Mouse (Mus musculus): ENCODE data around the gene Vasp. TPM values are rescaled to one million over a fixed set of nuclear protein-coding genes. Genes with fewer than 3 reads are reported as not detected.

Vasp gene
- polyA plus RNA-seq, 1 experiment: 13.4 TPM

Other genes starting within 250 kb of the Vasp start
- not detected in 2 replicates for gene Foxa3, start 248.3 kb downstream of the Vasp start, polyA plus RNA-seq (2012; ENCODE audit: insufficient read depth, insufficient read length, missing spikeins)
- 28.1 and 42.9 TPM in 2 replicates for gene Sympk, start 247.4 kb downstream of the Vasp start, polyA plus RNA-seq (2012; ENCODE audit: insufficient read depth, insufficient read length, missing spikeins)
- gene Rsph6a, start 217.1 kb downstream of the Vasp start, polyA plus RNA-seq (2012; ENCODE audit: insufficient read depth, insufficient read length, missing spikeins): not detected in 2 replicates
- 9.6 and 12.0 TPM in 2 replicates for gene Dmwd, start 195.6 kb downstream of the Vasp start, polyA plus RNA-seq (2012; ENCODE audit: insufficient read depth, insufficient read length, missing spikeins)
- gene Dmpk, start 188.0 kb downstream of the Vasp start, polyA plus RNA-seq (2012; ENCODE audit: insufficient read depth, insufficient read length, missing spikeins): 50.7 and 72.5 TPM in 2 replicates
- gene Six5, start 177.2 kb downstream of the Vasp start, polyA plus RNA-seq (2012; ENCODE audit: insufficient read depth, insufficient read length, missing spikeins): 6.2 and 7.1 TPM in 2 replicates
- not detected in 2 replicates for gene Gm4969, start 153.4 kb downstream of the Vasp start, polyA plus RNA-seq (2012; ENCODE audit: insufficient read depth, insufficient read length, missing spikeins)
- 1.7 and 3.3 TPM in 2 replicates for gene Fbxo46, start 152.0 kb downstream of the Vasp start, polyA plus RNA-seq (2012; ENCODE audit: insufficient read depth, insufficient read length, missing spikeins)
- 7.5 and 9.1 TPM in 2 replicates for gene Qpctl, start 122.5 kb downstream of the Vasp start, polyA plus RNA-seq (2012; ENCODE audit: insufficient read depth, insufficient read length, missing spikeins)
- gene Snrpd2, start 122.1 kb downstream of the Vasp start, polyA plus RNA-seq (2012; ENCODE audit: insufficient read depth, insufficient read length, missing spikeins): 30.3 and 42.2 TPM in 2 replicates
- gene Gipr, start 105.7 kb downstream of the Vasp start, polyA plus RNA-seq (2012; ENCODE audit: insufficient read depth, insufficient read length, missing spikeins): 0.44 TPM in 1 of 2 replicates, not detected in the other
- gene Eml2, start 95.4 kb downstream of the Vasp start, polyA plus RNA-seq (2012; ENCODE audit: insufficient read depth, insufficient read length, missing spikeins): 7.7 and 9.2 TPM in 2 replicates
- gene Gpr4, start 59.3 kb downstream of the Vasp start, polyA plus RNA-seq (2012; ENCODE audit: insufficient read depth, insufficient read length, missing spikeins): 3.8 and 4.7 TPM in 2 replicates
- 28.9 and 29.2 TPM in 2 replicates for gene Opa3, start 43.5 kb downstream of the Vasp start, polyA plus RNA-seq (2012; ENCODE audit: insufficient read depth, insufficient read length, missing spikeins)
- gene Ppm1n, start 8.2 kb upstream of the Vasp start, polyA plus RNA-seq (2012; ENCODE audit: insufficient read depth, insufficient read length, missing spikeins): not detected in 2 replicates
- gene Rtn2, start 10.8 kb upstream of the Vasp start, polyA plus RNA-seq (2012; ENCODE audit: insufficient read depth, insufficient read length, missing spikeins): 14.9 and 16.6 TPM in 2 replicates
- 2.7 and 48.0 TPM in 2 replicates for gene Fosb, start 38.2 kb upstream of the Vasp start, polyA plus RNA-seq (2012; ENCODE audit: insufficient read depth, insufficient read length, missing spikeins)
- 32.6 and 38.4 TPM in 2 replicates for gene Ercc1, start 73.0 kb upstream of the Vasp start, polyA plus RNA-seq (2012; ENCODE audit: insufficient read depth, insufficient read length, missing spikeins)
- gene Cd3eap, start 87.7 kb upstream of the Vasp start, polyA plus RNA-seq (2012; ENCODE audit: insufficient read depth, insufficient read length, missing spikeins): 3.3 and 5.5 TPM in 2 replicates
- 1.7 and 4.1 TPM in 2 replicates for gene Ppp1r13l, start 87.9 kb upstream of the Vasp start, polyA plus RNA-seq (2012; ENCODE audit: insufficient read depth, insufficient read length, missing spikeins)
- gene Ercc2, start 110.2 kb upstream of the Vasp start, polyA plus RNA-seq (2012; ENCODE audit: insufficient read depth, insufficient read length, missing spikeins): 4.4 and 6.4 TPM in 2 replicates
- not detected in 2 replicates for gene Klc3, start 132.3 kb upstream of the Vasp start, polyA plus RNA-seq (2012; ENCODE audit: insufficient read depth, insufficient read length, missing spikeins)
- gene Ckm, start 133.0 kb upstream of the Vasp start, polyA plus RNA-seq (2012; ENCODE audit: insufficient read depth, insufficient read length, missing spikeins): 328 and 404 TPM in 2 replicates
- 9.8 and 10.9 TPM in 2 replicates for gene Mark4, start 187.0 kb upstream of the Vasp start, polyA plus RNA-seq (2012; ENCODE audit: insufficient read depth, insufficient read length, missing spikeins)
- gene Exoc3l2, start 191.5 kb upstream of the Vasp start, polyA plus RNA-seq (2012; ENCODE audit: insufficient read depth, insufficient read length, missing spikeins): 0.79 and 1.0 TPM in 2 replicates
- gene Bloc1s3, start 236.6 kb upstream of the Vasp start, polyA plus RNA-seq (2012; ENCODE audit: insufficient read depth, insufficient read length, missing spikeins): 3.4 and 4.0 TPM in 2 replicates
- 39.3 and 49.9 TPM in 2 replicates for gene Trappc6a, start 236.6 kb upstream of the Vasp start, polyA plus RNA-seq (2012; ENCODE audit: insufficient read depth, insufficient read length, missing spikeins)
- gene Nkpd1, start 246.0 kb upstream of the Vasp start, polyA plus RNA-seq (2012; ENCODE audit: insufficient read depth, insufficient read length, missing spikeins): not detected in 2 replicates